Mouse (Mus musculus): ENCODE measurements around the gene Fbxl13. TPM values are rescaled to one million over a fixed set of nuclear protein-coding genes. Genes with fewer than 3 reads are reported as not detected.

Gene Fbxl13
- polyA plus RNA-seq, 1 experiment from 2014 or later: 0.07 TPM

GRCm38 (mm10) chr5:21588220-21588619 lies 57.2 kb downstream of the Fbxl13 start:
- Histone ChIP-seq H3K4me3 (ENCODE audit: low read depth, low read length) (no peak overlapping the region), H3K4me2 (replicated peaks; ENCODE audit: low read depth) (no peak overlapping the region), H3K4me1 (replicated peaks; ENCODE audit: control insufficient read depth, insufficient read depth, low read length) (no peaks in the 10 kb centered on the region), H3K27me3 (replicated peaks; ENCODE audit: control insufficient read depth, insufficient read depth, low read length) (no peaks in the 10 kb centered on the region), H3K27ac (ENCODE audit: low read depth, low read length) (no peak overlapping the region), H3K9me3 (ENCODE audit: control insufficient read depth) (no peaks in the 10 kb centered on the region), H3K36me3 (ENCODE audit: control insufficient read depth, insufficient read depth) (no peaks in the 10 kb centered on the region), H3K9ac (ENCODE audit: low read depth, low read length) (no peak overlapping the region)
- TF ChIP-seq CTCF (IDR thresholded peaks at IDR 0.05; ENCODE audit: low read depth): no peak
- 90% methylated on average over 13 of the region's 13 CpGs for WGBS
- no peak for ATAC-seq

- Histone ChIP-seq H3K4me2 (replicated peaks; ENCODE audit: low read depth) (no peak overlapping the region), H3K9ac (ENCODE audit: low read depth, low read length) (no peak overlapping the region), H3K4me3 (ENCODE audit: low read depth, low read length) (no peak overlapping the region), H3K27ac (ENCODE audit: low read depth, low read length) (no peak overlapping the region), H3K9me3 (ENCODE audit: control insufficient read depth) (no peaks in the 10 kb centered on the region), H3K4me1 (replicated peaks; ENCODE audit: control insufficient read depth, insufficient read depth, low read length) (no peaks in the 10 kb centered on the region), H3K36me3 (ENCODE audit: control insufficient read depth, insufficient read depth) (no peaks in the 10 kb centered on the region), H3K27me3 (replicated peaks; ENCODE audit: control insufficient read depth, insufficient read depth, low read length) (no peaks in the 10 kb centered on the region; the same call in 1 of the 2 replicates)
- 80% methylated on average over 7 of the region's 7 CpGs for WGBS
- ATAC-seq: no peak
- no peak for TF ChIP-seq CTCF (IDR thresholded peaks at IDR 0.05; ENCODE audit: low read depth)
These were observed 57.8 kb downstream of the Fbxl13 start for GRCm38 (mm10) chr5:21587683-21588082.

- no peaks in the 10 kb centered on the region for H3K4me1 ChIP-seq (replicated peaks; ENCODE audit: control insufficient read depth, insufficient read depth, low read length)
- WGBS: 53% methylated on average over 6 of the region's 6 CpGs
- TF ChIP-seq CTCF (IDR thresholded peaks at IDR 0.05; ENCODE audit: low read depth): peak; percentile 86
- no peak overlapping the region for H3K9ac ChIP-seq (ENCODE audit: low read depth, low read length)
- H3K36me3 ChIP-seq (ENCODE audit: control insufficient read depth, insufficient read depth): no peaks in the 10 kb centered on the region
- no peak overlapping the region for H3K4me3 ChIP-seq (ENCODE audit: low read depth, low read length)
- no peak overlapping the region for H3K4me2 ChIP-seq (replicated peaks; ENCODE audit: low read depth)
- no peak for ATAC-seq
- no peak overlapping the region for H3K27ac ChIP-seq (ENCODE audit: low read depth, low read length)
- no peaks in the 10 kb centered on the region for H3K9me3 ChIP-seq (ENCODE audit: control insufficient read depth)
- H3K27me3 ChIP-seq (replicated peaks; ENCODE audit: control insufficient read depth, insufficient read depth, low read length): no peaks in the 10 kb centered on the region; the same call in 1 of the 2 replicates
These were observed 58.7 kb downstream of the Fbxl13 start for GRCm38 (mm10) chr5:21586763-21587162.

- Histone ChIP-seq H3K4me1 (replicated peaks; ENCODE audit: control insufficient read depth, insufficient read depth, low read length) (no peaks in the 10 kb centered on the region), H3K4me3 (ENCODE audit: low read depth, low read length) (no peak overlapping the region), H3K36me3 (ENCODE audit: control insufficient read depth, insufficient read depth) (no peaks in the 10 kb centered on the region), H3K27me3 (replicated peaks; ENCODE audit: control insufficient read depth, insufficient read depth, low read length) (no peaks in the 10 kb centered on the region; the same call in 1 of the 2 replicates), H3K9me3 (ENCODE audit: control insufficient read depth) (no peaks in the 10 kb centered on the region), H3K27ac (ENCODE audit: low read depth, low read length) (no peak overlapping the region), H3K4me2 (replicated peaks; ENCODE audit: low read depth) (no peak overlapping the region), H3K9ac (ENCODE audit: low read depth, low read length) (no peak overlapping the region)
- no peak for ATAC-seq
- no peak for TF ChIP-seq CTCF (IDR thresholded peaks at IDR 0.05; ENCODE audit: low read depth)
- WGBS: 89% methylated on average over 3 of the region's 3 CpGs
These were observed 67.3 kb downstream of the Fbxl13 start for GRCm38 (mm10) chr5:21578136-21578535.

- Histone ChIP-seq H3K36me3 (ENCODE audit: control insufficient read depth, insufficient read depth) (no peaks in the 10 kb centered on the region), H3K9ac (ENCODE audit: low read depth, low read length) (no peak overlapping the region), H3K4me1 (replicated peaks; ENCODE audit: control insufficient read depth, insufficient read depth, low read length) (no peaks in the 10 kb centered on the region), H3K27me3 (replicated peaks; ENCODE audit: control insufficient read depth, insufficient read depth, low read length) (no peaks in the 10 kb centered on the region), H3K27ac (ENCODE audit: low read depth, low read length) (no peak overlapping the region), H3K4me3 (ENCODE audit: low read depth, low read length) (no peak overlapping the region), H3K9me3 (ENCODE audit: control insufficient read depth) (no peaks in the 10 kb centered on the region), H3K4me2 (replicated peaks; ENCODE audit: low read depth) (no peak overlapping the region)
- TF ChIP-seq CTCF (IDR thresholded peaks at IDR 0.05; ENCODE audit: low read depth): no peak
- ATAC-seq: no peak
- 79% methylated on average over 13 of the region's 13 CpGs for WGBS
These were observed 70.3 kb downstream of the Fbxl13 start for GRCm38 (mm10) chr5:21575210-21575550.

GRCm38 (mm10) chr5:21574386-21575209 lies 70.8 kb downstream of the Fbxl13 start:
- H3K4me1 ChIP-seq (replicated peaks; ENCODE audit: control insufficient read depth, insufficient read depth, low read length): no peaks in the 10 kb centered on the region
- no peak for TF ChIP-seq CTCF (IDR thresholded peaks at IDR 0.05; ENCODE audit: low read depth)
- H3K9me3 ChIP-seq (ENCODE audit: control insufficient read depth): no peaks in the 10 kb centered on the region
- no peak for ATAC-seq
- no peak overlapping the region for H3K4me3 ChIP-seq (ENCODE audit: low read depth, low read length)
- no peak overlapping the region for H3K27ac ChIP-seq (ENCODE audit: low read depth, low read length)
- no peak overlapping the region for H3K9ac ChIP-seq (ENCODE audit: low read depth, low read length)
- no peak overlapping the region for H3K4me2 ChIP-seq (replicated peaks; ENCODE audit: low read depth)
- no peaks in the 10 kb centered on the region for H3K36me3 ChIP-seq (ENCODE audit: control insufficient read depth, insufficient read depth)
- WGBS: 73% methylated on average over 21 of the region's 21 CpGs
- no peaks in the 10 kb centered on the region for H3K27me3 ChIP-seq (replicated peaks; ENCODE audit: control insufficient read depth, insufficient read depth, low read length)
